Mouse (Mus musculus) embryonic facial prominence, embryonic 11.5 days (tissue): ENCODE measurements around the gene Zfp872. TPM values are rescaled to one million over a fixed set of nuclear protein-coding genes. Genes with fewer than 3 reads are reported as not detected.

ENCODE experiments used
- polyA plus RNA-seq: library from polyadenylated mRNA; unstranded; fragments of >200 nt; fragmentation: Nextera tagmentation; extraction: Ambion mirVana; gene quantifications from 2 replicates; pipeline ENCODE4 v1.2.1, GENCODE M21; 2014

Gene Zfp872
- polyA plus RNA-seq, 1 experiment from 2014 or later = 0.10 TPM

Other genes with a start within 250 kb of the Zfp872 start
- gene Swsap1, start 232.3 kb upstream of the Zfp872 start, polyA plus RNA-seq = 17.2 and 17.4 TPM in 2 replicates
- 3.8 and 6.4 TPM in 2 replicates for gene Epor, start 224.6 kb upstream of the Zfp872 start, polyA plus RNA-seq
- 1.0 and 1.3 TPM in 2 replicates for gene Rgl3, start 198.6 kb upstream of the Zfp872 start, polyA plus RNA-seq
- gene Ccdc151, start 185.5 kb upstream of the Zfp872 start, polyA plus RNA-seq = 2.6 and 2.9 TPM in 2 replicates
- 79.9 and 88.1 TPM in 2 replicates for gene Prkcsh, start 185.3 kb upstream of the Zfp872 start, polyA plus RNA-seq
- 11.2 and 13.7 TPM in 2 replicates for gene Elavl3, start 136.1 kb upstream of the Zfp872 start, polyA plus RNA-seq
- not detected in 2 replicates for gene Gm49318, start 116.8 kb upstream of the Zfp872 start, polyA plus RNA-seq
- gene Zfp653, start 116.7 kb upstream of the Zfp872 start, polyA plus RNA-seq = 5.5 and 7.1 TPM in 2 replicates
- 25.2 and 26.6 TPM in 2 replicates for gene Ecsit, start 102.7 kb upstream of the Zfp872 start, polyA plus RNA-seq
- gene Cnn1, start 88.9 kb upstream of the Zfp872 start, polyA plus RNA-seq = 1.4 and 4.0 TPM in 2 replicates
- gene Elof1, start 70.9 kb upstream of the Zfp872 start, polyA plus RNA-seq = 210 and 215 TPM in 2 replicates
- gene Acp5, start 52.4 kb upstream of the Zfp872 start, polyA plus RNA-seq = 14.3 and 15.7 TPM in 2 replicates
- gene Pigyl, start 31.2 kb upstream of the Zfp872 start, polyA plus RNA-seq = 52.7 and 58.2 TPM in 2 replicates
- gene Zfp809, start 37.6 kb downstream of the Zfp872 start, polyA plus RNA-seq = 9.6 and 11.4 TPM in 2 replicates
- gene Zfp599, start 71.8 kb downstream of the Zfp872 start, polyA plus RNA-seq = 8.6 and 9.6 TPM in 2 replicates
- gene Zfp810, start 119.6 kb downstream of the Zfp872 start, polyA plus RNA-seq = 30.7 and 31.1 TPM in 2 replicates
- gene Anln, start 201.1 kb downstream of the Zfp872 start, polyA plus RNA-seq = 53.9 and 63.4 TPM in 2 replicates
- gene 9530077C05Rik, start 223.4 kb downstream of the Zfp872 start, polyA plus RNA-seq = 6.8 and 8.8 TPM in 2 replicates